ENCODE assay signal across 9 mouse cellular contexts in the genomic region with DNA sequence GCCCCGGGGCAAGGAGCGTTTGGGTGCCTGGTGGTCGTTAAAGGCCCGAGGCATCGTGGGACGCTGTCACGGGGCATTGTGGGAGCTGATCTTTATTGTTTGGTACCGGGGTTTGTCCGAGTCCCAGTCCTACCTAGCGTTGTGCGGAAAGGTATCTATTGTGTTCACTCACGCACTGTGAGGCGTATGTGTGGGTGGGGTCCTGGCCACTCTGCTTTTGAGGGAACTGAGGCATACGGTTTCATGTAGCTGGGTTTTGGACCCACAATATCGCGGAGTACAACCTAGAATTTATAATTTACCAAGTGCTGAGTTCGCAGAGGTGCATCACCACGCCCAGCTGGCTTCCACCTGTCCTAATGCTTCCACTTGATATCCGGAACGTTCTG. TPM values are rescaled to one million over a fixed set of nuclear protein-coding genes. Genes with fewer than 3 reads are reported as not detected.
DNase-seq lines count a peak whose midpoint lies in the region; ATAC-seq and TF ChIP-seq lines count a peak whose summit lies in the region.
"Had no signal": no experiment of that assay in that cellular context is flagged by ENCODE, and none has a peak within 500 bp of the region (broad histone marks: within the 10 kb centered on the region; RNA-seq: fewer than 3 reads in every experiment).

No protein-coding gene starts in this region.

- peaks cover 3% of the 10 kb centered on the region for H3K4me1 ChIP-seq in lung, postnatal 0 days (ENCODE audit: insufficient read depth, low read depth, low read length)
- H3K4me1 ChIP-seq in forebrain, embryonic 10.5 days: peaks cover 48% of the 10 kb centered on the region
- peaks cover 30% of the 10 kb centered on the region for H3K4me1 ChIP-seq in limb, embryonic 12.5 days (replicated peaks)
- H3K4me1 ChIP-seq in neural tube, embryonic 15.5 days: peaks cover 67% of the 10 kb centered on the region

- no peaks in the 10 kb centered on the region for H3K36me3 ChIP-seq in lung, postnatal 0 days (ENCODE audit: insufficient read depth, low read length)
- peaks cover 34% of the 10 kb centered on the region for H3K36me3 ChIP-seq in forebrain, embryonic 10.5 days (replicated peaks)
- H3K36me3 ChIP-seq in limb, embryonic 12.5 days: peaks cover 23% of the 10 kb centered on the region
- peaks cover 20% of the 10 kb centered on the region for H3K36me3 ChIP-seq in neural tube, embryonic 15.5 days

- no peak for DNase-seq in lung, postnatal 0 days (ENCODE audit: low spot score)
- DNase-seq in lung, postnatal 10 days: no peak
- peak; percentile 44 for DNase-seq in forebrain, embryonic 10.5 days (ENCODE audit: extremely low spot score, low spot score)
- no peak for DNase-seq in layer of hippocampus, postnatal 36 days
- DNase-seq in urinary bladder, postnatal 4 days (ENCODE audit: low spot score in 2 of 2): no peak
- no peak for DNase-seq in retina, embryonic 14.5 days (ENCODE audit: low spot score)

- no peaks in the 10 kb centered on the region for H3K9me3 ChIP-seq in lung, postnatal 0 days (ENCODE audit: low read length)
- H3K9me3 ChIP-seq in forebrain, embryonic 10.5 days: no peaks in the 10 kb centered on the region
- no peaks in the 10 kb centered on the region for H3K9me3 ChIP-seq in limb, embryonic 12.5 days
- H3K9me3 ChIP-seq in neural tube, embryonic 15.5 days (replicated peaks): no peaks in the 10 kb centered on the region

- no peaks in the 10 kb centered on the region for H3K27me3 ChIP-seq in lung, postnatal 0 days (replicated peaks; ENCODE audit: insufficient read depth, low read length)
- H3K27me3 ChIP-seq in forebrain, embryonic 10.5 days (ENCODE audit: poor library complexity, severe bottlenecking): peaks cover 13% of the 10 kb centered on the region
- peaks cover 12% of the 10 kb centered on the region; the same call in 1 of the 2 replicates for H3K27me3 ChIP-seq in limb, embryonic 12.5 days
- H3K27me3 ChIP-seq in neural tube, embryonic 15.5 days (replicated peaks): no peaks in the 10 kb centered on the region

- no peak for ATAC-seq in lung, postnatal 0 days
- no peak; the same call in none of the 2 replicates for ATAC-seq in limb, embryonic 12.5 days (ENCODE audit: insufficient number of reproducible peaks, insufficient read depth, low FRiP score, low TSS enrichment, low read depth)
- peak; percentile 29 for ATAC-seq in neural tube, embryonic 15.5 days (ENCODE audit: low FRiP score)

- peak overlapping the region; percentile 90 for H3K27ac ChIP-seq in lung, postnatal 0 days (ENCODE audit: low read length)
- peak overlapping the region; percentile 100 for H3K27ac ChIP-seq in forebrain, embryonic 10.5 days
- peak overlapping the region; percentile 99 for H3K27ac ChIP-seq in limb, embryonic 12.5 days
- H3K27ac ChIP-seq in neural tube, embryonic 15.5 days (replicated peaks): peak overlapping the region; percentile 100

- H3K4me3 ChIP-seq in lung, postnatal 0 days (ENCODE audit: low read depth, low read length): peak overlapping the region; percentile 66
- H3K4me3 ChIP-seq in forebrain, embryonic 10.5 days: peak overlapping the region; percentile 75
- H3K4me3 ChIP-seq in limb, embryonic 12.5 days (replicated peaks): peak overlapping the region; percentile 63
- peak overlapping the region; percentile 70 for H3K4me3 ChIP-seq in neural tube, embryonic 15.5 days (replicated peaks)

- no peak for TF ChIP-seq CTCF in lung, postnatal 0 days (IDR thresholded peaks at IDR 0.05)

- under 1% methylated on average over 20 of the region's 20 CpGs for WGBS in lung, postnatal 0 days
- WGBS in forebrain, embryonic 10.5 days: 1% methylated on average over 20 of the region's 20 CpGs
- under 1% methylated on average over 20 of the region's 20 CpGs for WGBS in limb, embryonic 12.5 days
- WGBS in neural tube, embryonic 15.5 days: under 1% methylated on average over 20 of the region's 20 CpGs

- peak overlapping the region; percentile 78 for H3K9ac ChIP-seq in lung, postnatal 0 days (replicated peaks; ENCODE audit: low read depth)
- peak overlapping the region; percentile 90 for H3K9ac ChIP-seq in limb, embryonic 12.5 days (replicated peaks)
- H3K9ac ChIP-seq in neural tube, embryonic 15.5 days (replicated peaks): peak overlapping the region; percentile 88

- peak overlapping the region; percentile 76 for H3K4me2 ChIP-seq in lung, postnatal 0 days (replicated peaks; ENCODE audit: low read depth, low read length)
- peak overlapping the region; percentile 77 for H3K4me2 ChIP-seq in limb, embryonic 12.5 days
- peak overlapping the region; percentile 70 for H3K4me2 ChIP-seq in neural tube, embryonic 15.5 days

- no peak for TF ChIP-seq EP300 in lung, postnatal 0 days (IDR thresholded peaks at IDR 0.05)

RNA-seq across cellular contexts. Expression of gene Zfp428, which starts 0.9 kb away (rescaled TPM):
- 13.1 and 17.0 TPM in 2 replicates for polyA plus RNA-seq in lung, postnatal 0 days (2015; fragmentation: Nextera tagmentation; extraction: Ambion mirVana)
- polyA plus RNA-seq in forebrain, embryonic 10.5 days (2016; fragmentation: Nextera tagmentation; extraction: Ambion mirVana): 111 and 113 TPM in 2 replicates
- 94.4 and 101 TPM in 2 replicates for polyA plus RNA-seq in limb, embryonic 12.5 days (2016; fragmentation: Nextera tagmentation; extraction: Ambion mirVana)
- 215 and 282 TPM in 2 replicates for polyA plus RNA-seq in neural tube, embryonic 15.5 days (2015; fragmentation: Nextera tagmentation; extraction: Ambion mirVana)
- 10 to 100 TPM; 36.2 to 42.1 TPM for total RNA-seq in layer of hippocampus, postnatal 36 days (2021)

RNA-seq across cellular contexts. Expression of gene AC161166.1, which starts 4.5 kb away (rescaled TPM):
- polyA plus RNA-seq in lung, postnatal 0 days (2015; fragmentation: Nextera tagmentation; extraction: Ambion mirVana): 0.06 and 0.10 TPM in 2 replicates
- polyA plus RNA-seq in forebrain, embryonic 10.5 days (2016; fragmentation: Nextera tagmentation; extraction: Ambion mirVana): 0.82 and 1.3 TPM in 2 replicates
- 0.52 and 1.1 TPM in 2 replicates for polyA plus RNA-seq in limb, embryonic 12.5 days (2016; fragmentation: Nextera tagmentation; extraction: Ambion mirVana)
- 0.98 and 1.2 TPM in 2 replicates for polyA plus RNA-seq in neural tube, embryonic 15.5 days (2015; fragmentation: Nextera tagmentation; extraction: Ambion mirVana)
- not detected for total RNA-seq in layer of hippocampus, postnatal 36 days (2021)
- total RNA-seq: common myeloid progenitor, adult 5-6 weeks had no signal

RNA-seq across cellular contexts. Expression of gene Irgq, which starts 22.8 kb away (rescaled TPM):
- 3.5 and 4.0 TPM in 2 replicates for polyA plus RNA-seq in lung, postnatal 0 days (2015; fragmentation: Nextera tagmentation; extraction: Ambion mirVana)
- polyA plus RNA-seq in forebrain, embryonic 10.5 days (2016; fragmentation: Nextera tagmentation; extraction: Ambion mirVana): 6.9 and 7.3 TPM in 2 replicates
- polyA plus RNA-seq in limb, embryonic 12.5 days (2016; fragmentation: Nextera tagmentation; extraction: Ambion mirVana): 10.8 and 11.6 TPM in 2 replicates
- polyA plus RNA-seq in neural tube, embryonic 15.5 days (2015; fragmentation: Nextera tagmentation; extraction: Ambion mirVana): 18.8 and 21.1 TPM in 2 replicates
- total RNA-seq in layer of hippocampus, postnatal 36 days (2021): 10 to 100 TPM; 67.7 to 69.6 TPM

RNA-seq across cellular contexts. Expression of gene Cadm4, which starts 25.9 kb away (rescaled TPM):
- 1.7 and 1.9 TPM in 2 replicates for polyA plus RNA-seq in lung, postnatal 0 days (2015; fragmentation: Nextera tagmentation; extraction: Ambion mirVana)
- 9.3 and 10.0 TPM in 2 replicates for polyA plus RNA-seq in forebrain, embryonic 10.5 days (2016; fragmentation: Nextera tagmentation; extraction: Ambion mirVana)
- 6.5 and 7.0 TPM in 2 replicates for polyA plus RNA-seq in limb, embryonic 12.5 days (2016; fragmentation: Nextera tagmentation; extraction: Ambion mirVana)
- 67.2 and 90.6 TPM in 2 replicates for polyA plus RNA-seq in neural tube, embryonic 15.5 days (2015; fragmentation: Nextera tagmentation; extraction: Ambion mirVana)
- 100 to 1,000 TPM; 137 to 142 TPM for total RNA-seq in layer of hippocampus, postnatal 36 days (2021)
- total RNA-seq: common myeloid progenitor, adult 5-6 weeks had no signal

RNA-seq across cellular contexts. Expression of gene Pinlyp, which starts 38.2 kb away (rescaled TPM):
- polyA plus RNA-seq in lung, postnatal 0 days (2015; fragmentation: Nextera tagmentation; extraction: Ambion mirVana): 0.19 and 0.39 TPM in 2 replicates
- polyA plus RNA-seq in forebrain, embryonic 10.5 days (2016; fragmentation: Nextera tagmentation; extraction: Ambion mirVana): not detected in 2 replicates
- polyA plus RNA-seq in limb, embryonic 12.5 days (2016; fragmentation: Nextera tagmentation; extraction: Ambion mirVana): not detected in 2 replicates
- 0.51 TPM in 1 of 2 replicates, not detected in the other for polyA plus RNA-seq in neural tube, embryonic 15.5 days (2015; fragmentation: Nextera tagmentation; extraction: Ambion mirVana)
- total RNA-seq in layer of hippocampus, postnatal 36 days (2021): not detected
- total RNA-seq: common myeloid progenitor, adult 5-6 weeks had no signal
